Mouse (Mus musculus) Patski (cell line): ENCODE results near the gene Fhad1. TPM values are rescaled to one million over a fixed set of nuclear protein-coding genes. Genes with fewer than 3 reads are reported as not detected.

Experiments used
- ATAC-seq: fragments of 100-300 bp; one replicate; pipeline ENCODE4 v1.8.0; 2021
- CTCF ChIA-PET: fragments of 350-600 bp; sonication (Branson Sonifier 250); formaldehyde crosslinking; loops from one replicate; lab custom pipeline; 2022; ENCODE audit warnings: inconsistent platforms; lab: Charles Lee
- POLR2A ChIA-PET: fragments of 350-600 bp; sonication (Branson Sonifier 250); formaldehyde crosslinking; loops from one replicate; lab custom pipeline; 2022; ENCODE audit warnings: antibody characterized with exemption, inconsistent platforms; lab: Charles Lee
- DNase-seq: peaks from one replicate; pipeline ENCODE4 v3.0.0-alpha.2; 2011; ENCODE audit warnings: low read depth, low spot score
- H3K27me3 ChIP-seq: fragments of 371-371 bp; one replicate; pipeline ENCODE4 v1.5.1; 2021
- CTCF ChIP-seq: fragments of 100-300 bp; IDR thresholded peaks from one replicate; pipeline ENCODE4 v1.5.1; 2021
- in situ Hi-C: fragments of 300-500 bp; cut with MboI; formaldehyde crosslinking; loops from 3 replicates; pipeline ENCODE4 v1.11.1; 2018; ENCODE audit warnings: low pct_unique_long_range_greater_than_20kb, mixed read lengths
- polyA plus RNA-seq: library from polyadenylated mRNA; unstranded; gene quantifications from one replicate; pipeline ENCODE4 v1.2.3, GENCODE M21; 2021

The Fhad1 gene
- polyA plus RNA-seq, 1 experiment from 2014 or later: 0.41 TPM

DNA sequence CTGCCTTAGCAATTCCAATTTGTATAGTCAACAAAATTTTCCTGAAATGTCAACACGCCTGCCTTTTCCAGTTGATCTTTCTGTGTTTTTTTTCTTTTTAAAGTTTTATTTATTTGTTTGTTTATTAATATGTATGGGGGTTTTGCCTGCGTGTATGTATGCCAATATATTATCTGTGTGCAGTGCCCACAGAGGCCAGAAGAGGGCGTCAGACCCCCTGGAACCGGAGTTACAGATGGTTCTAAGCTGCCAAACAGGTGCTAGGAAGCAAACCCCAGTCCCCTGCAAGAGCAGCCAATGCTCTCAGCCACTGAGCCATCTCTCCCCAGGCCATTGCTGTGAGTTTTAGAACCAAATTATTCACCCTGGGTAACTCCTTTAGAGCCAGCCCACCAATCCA lies 76.3 kb downstream of the Fhad1 start:
- DNase-seq: no peak
- ChIA-PET POLR2A (no interaction called here), CTCF (interaction anchor here (1.1 to 1.5 kb wide), 2 partner anchors 12 to 17 kb away, joined by 4 to 6 read pairs; no protein-coding TSS in a partner anchor)
- ATAC-seq: no peak
- in situ Hi-C loops: loop anchor here (10.0 kb wide), 1 partner anchor 56 kb away; no protein-coding TSS in a partner anchor
- no peaks in the 10 kb centered on the region for H3K27me3 ChIP-seq
- no peak for TF ChIP-seq CTCF

DNA sequence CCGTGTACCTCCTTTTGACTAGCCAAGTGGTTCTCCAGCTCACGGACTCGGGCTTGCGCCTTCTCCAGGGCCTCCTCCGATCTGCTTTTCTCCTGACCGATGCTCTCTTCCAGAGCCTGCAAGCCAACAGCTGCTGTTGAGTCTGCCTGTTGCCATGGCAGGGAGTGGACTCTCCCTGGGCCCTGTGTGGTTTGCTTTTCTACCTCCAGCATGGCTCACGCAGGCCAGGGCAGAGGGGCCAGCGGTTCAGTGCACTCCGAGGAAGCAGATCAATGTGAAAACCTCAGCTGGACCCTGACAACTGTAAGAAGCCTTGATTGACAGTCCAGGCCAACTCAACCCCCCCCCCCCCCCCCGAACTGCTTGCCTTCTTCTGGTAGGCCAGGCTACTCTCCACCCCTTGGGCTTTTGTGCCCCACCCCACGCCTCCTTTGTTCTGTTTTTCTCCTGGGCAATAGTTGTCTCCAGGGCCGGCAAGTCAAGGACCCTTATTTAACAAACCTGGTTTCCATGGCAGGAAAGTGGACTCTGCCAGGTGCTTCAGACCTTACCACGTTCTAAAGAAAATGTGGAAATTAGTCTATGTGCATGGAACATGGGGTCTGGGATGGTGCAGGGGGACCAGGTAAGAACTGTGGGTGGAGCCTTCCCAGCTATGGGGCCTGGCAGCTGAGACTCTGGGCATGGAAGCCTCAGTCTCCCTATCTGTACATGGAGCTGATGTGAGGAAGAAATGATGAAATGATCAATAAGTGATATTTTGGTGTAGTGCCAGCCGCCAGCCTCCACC lies 81.9 kb downstream of the Fhad1 start:
- in situ Hi-C loops: loop anchor here (10.0 kb wide), 1 partner anchor 62 kb away; no protein-coding TSS in a partner anchor

GRCm38 (mm10) chr4:141931526-141931925 lies 83.4 kb downstream of the Fhad1 start:
- ChIA-PET POLR2A (no interaction called here), CTCF (no interaction called here)
- DNase-seq (no peak), ATAC-seq (no peak)
- in situ Hi-C loops: loop anchor here (10.0 kb wide), 1 partner anchor 63 kb away; no protein-coding TSS in a partner anchor
- no peaks in the 10 kb centered on the region for H3K27me3 ChIP-seq
- TF ChIP-seq CTCF: no peak

More for the DNA sequence above, 81.9 kb downstream of the Fhad1 start:
- no peak for TF ChIP-seq CTCF
- ATAC-seq: no peak
- no peaks in the 10 kb centered on the region for H3K27me3 ChIP-seq
- ChIA-PET CTCF (no interaction called here), POLR2A (no interaction called here)
- DNase-seq: no peak

DNA sequence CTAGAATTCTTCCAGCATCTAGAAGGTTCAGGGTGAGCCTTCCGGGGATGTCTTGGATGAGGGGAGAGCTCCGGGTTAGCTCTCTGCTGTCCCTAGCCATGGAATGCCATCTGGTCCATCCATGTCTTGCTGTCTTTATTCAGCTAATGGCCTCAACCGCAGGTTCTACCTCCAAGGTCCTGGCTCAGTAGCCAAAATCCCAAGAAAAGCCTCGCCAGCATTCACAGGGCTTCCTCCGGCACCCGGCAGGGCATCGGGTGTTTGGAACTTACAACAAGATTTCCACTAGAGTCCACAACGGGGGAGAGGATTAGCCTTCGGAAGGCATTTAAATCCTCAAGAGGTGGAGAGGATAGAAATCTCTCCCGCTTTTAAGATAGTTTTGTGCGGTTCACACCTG lies 84.9 kb downstream of the Fhad1 start:
- in situ Hi-C loops: loop anchor here (10.0 kb wide), 1 partner anchor 65 kb away; no protein-coding TSS in a partner anchor

DNA sequence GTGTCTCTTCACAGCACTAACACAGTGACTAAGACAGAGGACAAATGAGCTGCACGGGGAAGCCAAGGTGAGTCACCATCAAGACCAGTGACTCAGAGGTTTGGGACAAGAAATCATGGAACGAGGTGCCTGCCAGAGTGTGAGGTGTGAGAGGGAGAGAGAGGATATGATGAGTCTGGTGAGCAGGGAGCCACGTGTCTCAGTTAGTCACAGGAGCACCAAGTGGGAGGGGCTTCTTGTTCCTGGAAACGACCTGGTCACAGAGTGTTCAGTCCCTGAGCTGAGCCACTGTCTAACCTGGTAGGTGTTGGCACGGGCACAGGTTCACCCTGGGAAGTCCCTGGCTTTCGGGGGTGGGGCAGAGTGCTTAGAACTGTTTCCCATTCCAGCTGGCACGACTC lies 86.0 kb downstream of the Fhad1 start:
- CTCF ChIA-PET: interaction anchor here (0.6 kb wide), 1 partner anchor 19 kb away, joined by 3 read pairs; no protein-coding TSS in a partner anchor
- POLR2A ChIA-PET: interaction anchor here (0.9 to 1.4 kb wide), 2 partner anchors 46 to 62 kb away, joined by 3 to 4 read pairs; no protein-coding TSS in a partner anchor
- no peaks in the 10 kb centered on the region for H3K27me3 ChIP-seq
- in situ Hi-C loops: loop anchor here (5.0 kb wide), 1 partner anchor 57 kb away; the partner anchor contains the start of gene Efhd2
- ATAC-seq (peak; percentile 83), DNase-seq (peak; percentile 76)
- TF ChIP-seq CTCF: no peak

More for the DNA sequence above, 84.9 kb downstream of the Fhad1 start:
- no peak for DNase-seq
- CTCF ChIA-PET: no interaction called here
- H3K27me3 ChIP-seq: no peaks in the 10 kb centered on the region
- TF ChIP-seq CTCF: no peak
- POLR2A ChIA-PET: interaction anchor here (1.4 kb wide), 1 partner anchor 47 kb away, joined by 3 read pairs; no protein-coding TSS in a partner anchor
- no peak for ATAC-seq

DNA sequence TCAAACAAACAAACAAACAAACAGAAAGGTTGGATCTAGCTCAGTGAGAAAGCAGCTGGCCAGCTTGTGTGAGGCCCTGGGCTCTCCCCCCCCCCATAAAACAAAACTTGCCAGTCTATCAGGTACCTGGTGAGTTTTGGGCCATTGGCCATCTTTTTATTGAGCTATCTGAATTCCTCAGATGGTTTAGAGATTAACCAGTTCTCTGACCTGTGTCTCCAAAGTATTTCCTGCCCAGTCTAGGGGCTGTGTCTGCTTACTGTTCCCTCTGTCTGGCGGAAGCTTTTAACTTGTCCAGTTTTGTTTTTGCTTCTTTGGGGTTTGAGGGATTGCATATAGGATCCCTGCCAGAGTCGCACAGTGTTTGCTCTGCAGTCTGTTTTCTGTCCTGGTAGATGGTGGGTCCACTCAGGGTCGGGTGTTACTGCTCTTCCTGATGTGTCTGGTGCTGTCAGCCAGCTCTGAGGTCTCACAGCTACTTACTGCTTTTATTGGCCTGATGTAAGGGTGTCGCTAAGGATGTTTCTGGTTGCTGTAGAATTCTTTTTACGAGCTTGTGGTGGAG lies 89.0 kb downstream of the Fhad1 start:
- peak; percentile 50 for ATAC-seq
- CTCF ChIA-PET: interaction anchor here (1.4 to 2.1 kb wide), 4 partner anchors 13 to 68 kb away, joined by 4 to 10 read pairs (median 5); no protein-coding TSS in a partner anchor
- POLR2A ChIA-PET: interaction anchor here (1.0 to 1.2 kb wide), 2 partner anchors 9 to 61 kb away, joined by 3 read pairs; no protein-coding TSS in a partner anchor
- in situ Hi-C loops: loop anchor here (5.0 kb wide), 1 partner anchor 54 kb away; the partner anchor contains the start of gene Efhd2
- H3K27me3 ChIP-seq: no peaks in the 10 kb centered on the region
- no peak for TF ChIP-seq CTCF
- no peak for DNase-seq

DNA sequence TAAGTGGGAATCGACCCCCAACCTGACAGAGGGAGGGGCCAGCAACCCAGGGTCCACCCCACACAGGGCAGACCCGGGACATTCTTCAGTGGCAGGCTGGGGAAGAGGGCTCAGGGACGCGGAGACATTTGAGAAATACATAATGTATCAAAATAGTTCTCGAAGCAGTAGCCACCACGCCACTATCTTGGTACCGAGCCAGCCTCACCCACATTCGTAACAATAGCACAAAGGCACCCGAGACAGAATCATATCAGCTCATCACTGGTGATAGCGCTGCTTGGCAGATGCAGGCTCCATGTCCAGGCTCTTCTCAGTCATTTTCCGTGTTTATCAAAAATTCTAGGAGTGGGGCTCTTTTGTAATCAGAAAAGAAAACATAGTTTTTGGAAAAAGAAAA lies 90.9 kb downstream of the Fhad1 start:
- CTCF ChIA-PET: no interaction called here
- no peak for TF ChIP-seq CTCF
- ATAC-seq (no peak), DNase-seq (no peak)
- POLR2A ChIA-PET: no interaction called here
- in situ Hi-C loops: no loop called here
- H3K27me3 ChIP-seq: no peaks in the 10 kb centered on the region

- H3K27me3 ChIP-seq: no peaks in the 10 kb centered on the region
- ATAC-seq (no peak), DNase-seq (no peak)
- in situ Hi-C loops: no loop called here
- ChIA-PET CTCF (no interaction called here), POLR2A (no interaction called here)
- no peak for TF ChIP-seq CTCF
Measured at GRCm38 (mm10) chr4:141920391-141920790, 94.5 kb downstream of the Fhad1 start.

- DNase-seq: no peak
- no peaks in the 10 kb centered on the region for H3K27me3 ChIP-seq
- ChIA-PET CTCF (interaction anchor here (1.2 kb wide), 1 partner anchor 58 kb away, joined by 3 read pairs; no protein-coding TSS in a partner anchor), POLR2A (no interaction called here)
- in situ Hi-C loops: no loop called here
- ATAC-seq: no peak
- TF ChIP-seq CTCF: no peak
Measured at GRCm38 (mm10) chr4:141917735-141918419, 97.0 kb downstream of the Fhad1 start.

GRCm38 (mm10) chr4:141914040-141914439 lies 100.8 kb downstream of the Fhad1 start:
- no peaks in the 10 kb centered on the region for H3K27me3 ChIP-seq
- no peak for TF ChIP-seq CTCF
- in situ Hi-C loops: no loop called here
- CTCF ChIA-PET: no interaction called here
- DNase-seq: no peak
- POLR2A ChIA-PET: no interaction called here
- no peak for ATAC-seq
